Mouse (Mus musculus) C2C12 (cell line): Measurements from ENCODE around the gene Mrps14. TPM values are rescaled to one million over a fixed set of nuclear protein-coding genes. Genes with fewer than 3 reads are reported as not detected.

Experiments
- H3K27me3 ChIP-seq: one replicate; pipeline ENCODE4 v1.6.1; 2011; ENCODE audit not compliant: control insufficient read depth, insufficient read depth, insufficient read length
- H3K36me3 ChIP-seq: one replicate; pipeline ENCODE4 v1.6.1; 2011; ENCODE audit not compliant: control insufficient read depth, insufficient read depth
- H3K4me3 ChIP-seq: one replicate; pipeline ENCODE4 v1.5.1; 2011; ENCODE audit warnings: mild to moderate bottlenecking, control low read depth; ENCODE audit not compliant: poor library complexity, insufficient read depth, severe bottlenecking
- H3K79me2 ChIP-seq: one replicate; pipeline ENCODE4 v1.6.1; 2011; ENCODE audit not compliant: control insufficient read depth, insufficient read depth
- H3K79me3 ChIP-seq: one replicate; pipeline ENCODE4 v1.6.1; 2011; ENCODE audit warnings: low read depth, control low read depth
- H3ac ChIP-seq: one replicate; pipeline ENCODE3; 2011; ENCODE audit warnings: low read depth; ENCODE audit not compliant: control insufficient read depth, insufficient read length
- CEBPB ChIP-seq: IDR thresholded peaks from one replicate; pipeline ENCODE4 v1.6.1; 2011; ENCODE audit warnings: low read depth, mild to moderate bottlenecking, control low read depth, moderate library complexity
- CTCF ChIP-seq: IDR thresholded peaks from one replicate; pipeline ENCODE4 v1.5.1; 2011; ENCODE audit not compliant: control insufficient read depth, insufficient read depth, insufficient read length
- FOSL1 ChIP-seq: IDR thresholded peaks from one replicate; pipeline ENCODE4 v1.8.0; 2011; ENCODE audit warnings: mild to moderate bottlenecking, low read length; ENCODE audit not compliant: poor library complexity, insufficient read depth, severe bottlenecking
- MAX ChIP-seq: IDR thresholded peaks from one replicate; pipeline ENCODE4 v1.6.1; 2011; ENCODE audit warnings: mild to moderate bottlenecking, control low read depth
- MYOD1 ChIP-seq: IDR thresholded peaks from one replicate; pipeline ENCODE4 v1.6.1; 2011; ENCODE audit warnings: low read depth; ENCODE audit not compliant: control insufficient read depth, insufficient read length
- MYOG ChIP-seq: IDR thresholded peaks from one replicate; pipeline ENCODE4 v1.6.1; 2011; ENCODE audit not compliant: control insufficient read depth, insufficient read length; ENCODE audit errors: extremely low read depth
- USF1 ChIP-seq: IDR thresholded peaks from one replicate; pipeline ENCODE4 v1.6.1; 2011; ENCODE audit warnings: low read depth, mild to moderate bottlenecking, control low read depth, moderate library complexity
- long read RNA-seq, 2 experiments: library from polyadenylated mRNA; unstranded; transcript quantifications; one replicate each; pipeline ENCODE4 v2.0.0; 2019 to 2020
- polyA plus RNA-seq: library from polyadenylated mRNA; unstranded; fragments of >200 nt; fragmentation: generic; extraction: Trizol; gene quantifications from one replicate; pipeline ENCODE4 v1.2.1, GENCODE M21; 2012; ENCODE audit warnings: missing spikeins

Gene Mrps14
- polyA plus RNA-seq = 63.5 TPM
- long read RNA-seq, experiment 1, transcript Mrps14-203 (3 exons, 2,999 nt) = major isoform, 90 of 102 reads
- long read RNA-seq, experiment 1, partial matches to known transcripts = 7 of 102 reads
- long read RNA-seq, experiment 1, other reads (novel, unspliced or antisense) = 4 of 102 reads
- long read RNA-seq, experiment 2, transcript Mrps14-203 (3 exons, 2,999 nt) = major isoform, 16 of 17 reads
- long read RNA-seq, experiment 2, partial matches to known transcripts = 1 of 17 reads
- long read RNA-seq, experiment 2, other reads (novel, unspliced or antisense) = 0 of 17 reads

DNA sequence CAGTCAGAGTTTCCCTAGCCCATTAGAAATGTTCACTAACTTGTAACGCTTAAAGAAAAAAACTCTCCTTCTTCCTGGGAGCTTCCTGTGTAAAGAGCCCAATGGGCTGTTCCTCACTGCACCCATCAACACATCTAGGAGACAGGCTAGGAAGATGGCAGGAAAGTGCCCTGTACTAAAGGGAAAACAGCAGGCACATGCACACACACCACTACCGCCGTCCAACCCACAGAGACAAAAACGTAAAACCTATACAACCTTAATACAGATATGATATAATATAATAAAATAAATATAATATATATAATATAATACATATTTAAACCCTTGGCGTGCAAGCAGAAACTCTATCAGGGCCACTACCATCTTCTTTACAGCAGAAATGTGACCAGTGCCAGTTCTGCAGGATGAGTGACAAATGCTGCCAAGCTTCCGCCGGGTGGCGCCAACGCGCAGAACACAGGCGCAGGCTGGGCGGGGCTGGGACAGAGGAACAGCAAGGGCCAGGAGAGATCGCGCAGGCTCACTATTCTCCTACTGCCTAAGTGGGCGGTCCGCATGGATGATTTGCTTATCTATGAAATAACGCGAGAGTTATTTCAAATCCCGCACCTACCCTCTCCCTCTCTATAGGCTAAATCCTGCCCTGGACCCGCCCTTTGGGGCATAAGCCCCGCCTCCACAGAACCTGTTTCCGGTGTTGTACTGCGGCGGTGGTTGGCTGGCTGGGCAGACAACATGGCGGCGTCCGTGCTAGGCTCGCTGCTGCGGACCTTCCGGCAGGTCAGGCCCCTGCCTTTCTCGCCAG, at the start of gene Mrps14:
Gene Mrps14 (plus strand): TSS at position 687 of the 808 bp plus-strand sequence.
- peak within 1 kb of the TSS; percentile 97 for H3K4me3 ChIP-seq
- H3ac ChIP-seq = peak within 1 kb of the TSS; percentile 93
- TF ChIP-seq CTCF = peak; percentile 85
- TF ChIP-seq FOSL1 = no peak
- no peak for TF ChIP-seq MYOG
- H3K36me3 ChIP-seq = peaks cover 29% of the 10 kb centered on the region
- H3K79me2 ChIP-seq = peaks cover 21% of the 10 kb centered on the region
- peaks cover 19% of the 10 kb centered on the region for H3K79me3 ChIP-seq
- H3K27me3 ChIP-seq = no peaks in the 10 kb centered on the region

DNA sequence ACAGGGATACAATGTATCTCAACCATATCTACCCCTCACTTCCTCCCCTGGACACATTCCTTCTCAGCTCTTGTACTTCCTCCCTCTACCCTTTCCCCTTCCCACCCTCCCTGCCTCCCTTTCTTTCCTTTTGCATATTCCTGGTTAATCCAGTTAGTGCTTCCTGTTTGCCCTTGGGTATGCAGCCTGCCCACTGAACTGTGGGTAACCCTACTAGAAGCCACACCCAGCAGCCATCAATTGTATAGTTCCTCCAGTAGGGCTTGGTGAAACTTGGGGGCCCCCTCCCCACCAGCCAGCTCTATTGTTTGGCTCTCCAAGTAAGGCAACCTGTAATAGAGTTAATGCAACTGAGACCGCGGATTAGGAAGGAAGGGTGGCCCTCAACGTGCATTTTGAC, 49.4 kb upstream of the Mrps14 start:
- Histone ChIP-seq H3K27me3 (peaks cover 9% of the 10 kb centered on the region), H3ac (no peak overlapping the region), H3K79me3 (no peaks in the 10 kb centered on the region)

DNA sequence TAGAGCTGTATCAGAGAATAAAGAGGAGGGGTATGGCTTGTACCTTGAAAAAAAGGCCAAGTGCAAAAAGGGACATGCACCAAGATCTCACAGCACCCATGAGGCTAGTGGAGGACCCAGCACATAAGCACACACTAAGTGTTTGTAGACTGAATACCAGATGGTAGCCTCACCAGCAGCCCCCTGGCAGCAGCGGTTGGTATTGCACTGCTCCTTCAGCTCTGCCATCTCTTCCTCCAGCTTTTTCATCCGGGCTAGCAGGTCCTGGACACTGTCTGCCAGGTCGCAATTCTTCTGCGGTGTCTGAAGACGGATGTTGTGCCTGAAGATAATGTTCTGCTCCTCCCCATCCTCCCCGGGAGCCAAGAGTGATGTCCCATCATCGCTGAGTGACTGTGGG, 47.7 kb upstream of the Mrps14 start:
- peaks cover 7% of the 10 kb centered on the region for H3K27me3 ChIP-seq
- H3K4me3 ChIP-seq = no peak overlapping the region
- TF ChIP-seq MAX = no peak
- TF ChIP-seq FOSL1 = no peak
- TF ChIP-seq MYOG = no peak
- no peak for TF ChIP-seq CTCF
- TF ChIP-seq MYOD1 = no peak
- no peak for TF ChIP-seq CEBPB
- TF ChIP-seq USF1 = no peak
- no peak overlapping the region for H3ac ChIP-seq
- no peaks in the 10 kb centered on the region for H3K79me3 ChIP-seq
- H3K36me3 ChIP-seq = no peaks in the 10 kb centered on the region
- H3K79me2 ChIP-seq = no peaks in the 10 kb centered on the region

More for the DNA sequence above, 49.4 kb upstream of the Mrps14 start:
- Histone ChIP-seq H3K36me3 (no peaks in the 10 kb centered on the region), H3K79me2 (no peaks in the 10 kb centered on the region), H3K4me3 (no peak overlapping the region)
- no peak for TF ChIP-seq CTCF
- no peak for TF ChIP-seq CEBPB
- TF ChIP-seq USF1 = no peak
- TF ChIP-seq MYOG = no peak
- TF ChIP-seq MAX = no peak
- no peak for TF ChIP-seq MYOD1
- no peak for TF ChIP-seq FOSL1

DNA sequence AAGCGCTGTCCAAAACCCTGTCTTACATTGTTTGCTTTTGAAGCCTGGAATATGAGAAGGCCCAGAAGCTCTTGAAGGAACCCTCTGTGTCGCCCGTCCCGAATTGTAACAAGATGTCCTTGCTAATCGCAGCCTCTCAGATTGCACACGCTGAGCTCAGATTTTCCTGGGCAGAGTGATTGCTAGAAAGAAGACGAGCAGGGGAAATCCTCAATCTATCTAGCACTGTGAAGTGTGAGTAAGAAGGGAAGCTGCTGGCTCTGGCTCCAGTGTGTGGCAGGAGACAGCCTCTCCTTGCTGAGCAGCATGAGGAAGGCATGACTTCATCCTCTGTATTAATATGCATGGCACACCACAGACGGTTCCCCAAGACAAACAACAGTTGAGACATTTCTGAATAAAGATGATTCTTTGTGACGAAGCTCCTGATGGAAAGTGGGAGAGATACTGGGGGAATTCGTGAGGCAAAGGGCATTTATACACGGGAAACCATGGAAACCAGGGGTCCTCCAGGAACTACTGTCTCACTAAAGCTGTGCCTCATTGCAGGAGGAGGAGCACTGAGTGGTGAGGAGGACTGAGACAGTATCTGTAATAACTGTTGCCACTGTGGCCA, 45.6 kb upstream of the Mrps14 start:
- H3K4me3 ChIP-seq = no peak overlapping the region
- H3K79me3 ChIP-seq = no peaks in the 10 kb centered on the region
- H3K79me2 ChIP-seq = no peaks in the 10 kb centered on the region
- peaks cover 18% of the 10 kb centered on the region for H3K27me3 ChIP-seq
- no peak overlapping the region for H3ac ChIP-seq
- no peak for TF ChIP-seq USF1
- TF ChIP-seq MAX = no peak
- no peak for TF ChIP-seq MYOG
- TF ChIP-seq MYOD1 = no peak
- TF ChIP-seq CTCF = no peak
- TF ChIP-seq CEBPB = no peak
- no peaks in the 10 kb centered on the region for H3K36me3 ChIP-seq

DNA sequence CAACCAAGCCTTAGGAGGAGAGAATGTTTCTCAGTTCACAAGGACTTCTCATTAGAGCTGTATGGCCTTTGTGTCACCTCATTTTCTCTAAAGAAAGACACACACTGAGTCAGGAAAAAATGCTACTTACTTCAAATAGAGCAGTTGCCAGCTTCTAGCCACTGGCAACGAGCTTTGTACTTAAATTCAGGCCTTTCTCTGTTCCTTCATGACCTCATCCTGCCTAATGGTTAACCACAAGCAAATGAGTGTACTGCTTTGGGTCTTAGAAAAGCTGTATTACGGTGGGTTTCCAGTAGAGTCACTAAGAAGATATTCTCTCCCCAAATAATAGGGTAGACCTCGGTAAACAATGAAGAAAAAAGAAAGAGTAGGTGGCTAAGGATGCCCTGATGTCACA, 44.3 kb upstream of the Mrps14 start:
- no peak for TF ChIP-seq USF1
- no peak for TF ChIP-seq MAX
- TF ChIP-seq FOSL1 = peak; percentile 9
- no peak for TF ChIP-seq MYOD1
- H3K36me3 ChIP-seq = no peaks in the 10 kb centered on the region
- no peak overlapping the region for H3ac ChIP-seq
- peaks cover 17% of the 10 kb centered on the region for H3K27me3 ChIP-seq
- H3K79me2 ChIP-seq = no peaks in the 10 kb centered on the region
- no peak overlapping the region for H3K4me3 ChIP-seq
- no peaks in the 10 kb centered on the region for H3K79me3 ChIP-seq

DNA sequence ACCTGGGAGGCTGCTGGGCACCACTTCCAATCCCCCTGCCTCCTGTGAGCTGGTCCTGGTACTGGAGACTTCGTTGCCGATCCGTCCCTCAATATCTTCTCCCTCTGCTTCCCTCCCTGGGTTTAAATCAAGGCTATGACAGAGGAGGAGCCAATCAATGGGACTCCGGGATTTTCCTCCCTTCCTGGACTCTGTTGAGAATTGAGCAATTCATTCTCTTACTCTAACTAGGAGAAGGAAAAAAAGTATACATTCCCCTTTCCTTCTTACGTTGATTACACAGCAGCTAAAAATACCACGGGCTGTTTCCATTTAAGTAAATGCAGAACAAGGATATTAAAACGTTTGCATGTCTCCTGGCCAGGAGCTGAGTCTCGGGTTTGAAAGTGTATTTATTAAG, 41.5 kb upstream of the Mrps14 start, which contains the start of gene Tnn:
Gene Tnn (minus strand): TSS at position 101 of the 400 bp plus-strand sequence.
- H3K36me3 ChIP-seq = no peaks in the 10 kb centered on the region
- no peak for TF ChIP-seq MYOG
- no peak for TF ChIP-seq FOSL1
- TF ChIP-seq USF1 = no peak
- TF ChIP-seq MAX = no peak
- no peak for TF ChIP-seq MYOD1
- no peak for TF ChIP-seq CEBPB
- TF ChIP-seq CTCF = no peak
- no peak within 1 kb of the TSS for H3ac ChIP-seq

More for the DNA sequence above, 41.5 kb upstream of the Mrps14 start, which contains the start of gene Tnn:
- H3K79me2 ChIP-seq = no peaks in the 10 kb centered on the region
- H3K79me3 ChIP-seq = no peaks in the 10 kb centered on the region
- H3K27me3 ChIP-seq = peaks cover 13% of the 10 kb centered on the region
- no peak within 1 kb of the TSS for H3K4me3 ChIP-seq
